19 mouse cellular contexts compared by ENCODE assay signal in genomic region chr2:62363606-62364005, GRCm38 (mm10). TPM values are rescaled to one million over a fixed set of nuclear protein-coding genes. Genes with fewer than 3 reads are reported as not detected.
DNase-seq lines count a peak whose midpoint lies in the region; ATAC-seq and TF ChIP-seq lines count a peak whose summit lies in the region.
"Had no signal": no experiment of that assay in that cellular context is flagged by ENCODE, and none has a peak within 500 bp of the region (broad histone marks: within the 10 kb centered on the region; RNA-seq: fewer than 3 reads in every experiment).

No protein-coding gene starts in this region.

- peaks cover 25% of the 10 kb centered on the region for H3K36me3 ChIP-seq in G1E (replicated peaks)
- H3K36me3 ChIP-seq in intestine, embryonic 16.5 days (ENCODE audit: control insufficient read depth, insufficient read depth, low read length), result no peaks in the 10 kb centered on the region; the same call in 1 of the 2 replicates
- H3K36me3 ChIP-seq: embryonic facial prominence, embryonic 10.5 days; forebrain, embryonic 15.5 days; heart, embryonic 12.5 days; hindbrain, embryonic 10.5 days had no signal

- WGBS in intestine, embryonic 16.5 days, result 68% methylated on average over 4 of the region's 4 CpGs

- TF ChIP-seq CTCF in G1E (IDR thresholded peaks at IDR 0.05; ENCODE audit: low read depth, low read length), result no peak

- H3K4me2 ChIP-seq in intestine, embryonic 16.5 days (ENCODE audit: low read depth, low read length), result no peak overlapping the region
- H3K4me2 ChIP-seq: forebrain, embryonic 15.5 days; heart, embryonic 12.5 days; hindbrain, embryonic 14.5 days had no signal

- H3K27me3 ChIP-seq in G1E (ENCODE audit: insufficient read depth, low read length), result peaks cover 3% of the 10 kb centered on the region; the same call in 1 of the 2 replicates
- no peaks in the 10 kb centered on the region for H3K27me3 ChIP-seq in intestine, embryonic 16.5 days (replicated peaks; ENCODE audit: control insufficient read depth, insufficient read depth, low read length)
- H3K27me3 ChIP-seq: forebrain, embryonic 15.5 days; heart, embryonic 12.5 days; Patski had no signal

- no peak for DNase-seq in G1E (ENCODE audit: low spot score)
- DNase-seq in lung, adult 18-20 months, result no peak
- no peak for DNase-seq in cerebellum, adult 9-10 months
- no peak for DNase-seq in spleen, postnatal 10 days (ENCODE audit: low spot score in 2 of 2)
- DNase-seq: adrenal gland, postnatal 14 days; cerebellum, adult 11-12 months; cerebellum, adult 9-11 months; cerebellum, postnatal 36 days; gastrocnemius, postnatal 10 days had no signal

- H3K4me3 ChIP-seq in G1E (ENCODE audit: low read depth, low read length), result no peak overlapping the region
- no peak overlapping the region for H3K4me3 ChIP-seq in intestine, embryonic 16.5 days (ENCODE audit: low read length)
- H3K4me3 ChIP-seq: embryonic facial prominence, embryonic 10.5 days; erythroblast, embryonic 14.5 days; forebrain, embryonic 15.5 days; heart, embryonic 12.5 days; hindbrain, embryonic 10.5 days had no signal

- ATAC-seq in G1E (ENCODE audit: extremely low read depth, insufficient number of reproducible peaks, low FRiP score, poor library complexity, severe bottlenecking), result peak; percentile 25
- ATAC-seq in common myeloid progenitor, adult 5-6 weeks (replicated peaks; ENCODE audit: low read depth, poor library complexity, severe bottlenecking), result 0 out of 2 replicates have a peak, but pooled peaks have one; percentile 25
- peak; percentile 90 for ATAC-seq in intestine, embryonic 16.5 days
- ATAC-seq: activated CD4-positive, CD25-positive, alpha-beta regulatory T cell, adult 4 months; forebrain, embryonic 15.5 days; Patski had no signal

- no peak overlapping the region for H3K9ac ChIP-seq in intestine, embryonic 16.5 days (ENCODE audit: low read depth, low read length)
- H3K9ac ChIP-seq: forebrain, embryonic 15.5 days; heart, embryonic 12.5 days; hindbrain, embryonic 14.5 days had no signal

- H3K27ac ChIP-seq in intestine, embryonic 16.5 days (ENCODE audit: low read length), result 0 out of 2 replicates have a peak overlapping the region, but pooled peaks have one; percentile 15
- H3K27ac ChIP-seq: embryonic facial prominence, embryonic 10.5 days; forebrain, embryonic 15.5 days; hindbrain, embryonic 10.5 days; hindbrain, embryonic 14.5 days had no signal

- H3K9me3 ChIP-seq in G1E (replicated peaks), result no peaks in the 10 kb centered on the region
- no peaks in the 10 kb centered on the region for H3K9me3 ChIP-seq in intestine, embryonic 16.5 days (ENCODE audit: control insufficient read depth, low read length)
- H3K9me3 ChIP-seq: embryonic facial prominence, embryonic 10.5 days; forebrain, embryonic 15.5 days; heart, embryonic 12.5 days; hindbrain, embryonic 10.5 days had no signal

- peaks cover 34% of the 10 kb centered on the region for H3K4me1 ChIP-seq in G1E (ENCODE audit: insufficient read depth, low read depth, low read length)
- no peaks in the 10 kb centered on the region for H3K4me1 ChIP-seq in intestine, embryonic 16.5 days (ENCODE audit: control insufficient read depth, insufficient read depth, low read length)
- H3K4me1 ChIP-seq: embryonic facial prominence, embryonic 10.5 days; heart, embryonic 12.5 days; hindbrain, embryonic 10.5 days had no signal

RNA-seq across cellular contexts. Expression of gene Dpp4, which starts 48.4 kb away (rescaled TPM):
- 2.3 and 5.2 TPM in 2 replicates for total RNA-seq in G1E (2014; fragmentation: Nextera tagmentation)
- total RNA-seq in G1E (2017), result 0.27 and 0.70 TPM in 2 replicates
- 0.04 TPM in 2 replicates for polyA plus RNA-seq in G1E (2012)
- 28.5 and 39.8 TPM in 2 replicates for total RNA-seq in common myeloid progenitor, adult 5-6 weeks (2017)
- 85.0 and 104 TPM in 2 replicates for polyA plus RNA-seq in intestine, embryonic 16.5 days (2015; fragmentation: Nextera tagmentation; extraction: Ambion mirVana)
- polyA plus RNA-seq: erythroblast, embryonic 14.5 days had no signal

Comparison
In these comparisons a context has a peak if more than half of its experiments do, and no peak if none do; other contexts are left out.
1. ATAC-seq: peak in every context shown above with its lines; median percentile 90 in intestine, embryonic 16.5 days; 25 in G1E; 25 in common myeloid progenitor, adult 5-6 weeks.